Mouse (Mus musculus): ENCODE data around the gene Snx5. TPM values are rescaled to one million over a fixed set of nuclear protein-coding genes. Genes with fewer than 3 reads are reported as not detected.
A peak's percentile ranks its signal among the peaks of the same experiment; 100 is the strongest.

Gene Snx5
- total RNA-seq, 2 experiments from 2014 or later: 67.4 to 73.2 TPM

DNA sequence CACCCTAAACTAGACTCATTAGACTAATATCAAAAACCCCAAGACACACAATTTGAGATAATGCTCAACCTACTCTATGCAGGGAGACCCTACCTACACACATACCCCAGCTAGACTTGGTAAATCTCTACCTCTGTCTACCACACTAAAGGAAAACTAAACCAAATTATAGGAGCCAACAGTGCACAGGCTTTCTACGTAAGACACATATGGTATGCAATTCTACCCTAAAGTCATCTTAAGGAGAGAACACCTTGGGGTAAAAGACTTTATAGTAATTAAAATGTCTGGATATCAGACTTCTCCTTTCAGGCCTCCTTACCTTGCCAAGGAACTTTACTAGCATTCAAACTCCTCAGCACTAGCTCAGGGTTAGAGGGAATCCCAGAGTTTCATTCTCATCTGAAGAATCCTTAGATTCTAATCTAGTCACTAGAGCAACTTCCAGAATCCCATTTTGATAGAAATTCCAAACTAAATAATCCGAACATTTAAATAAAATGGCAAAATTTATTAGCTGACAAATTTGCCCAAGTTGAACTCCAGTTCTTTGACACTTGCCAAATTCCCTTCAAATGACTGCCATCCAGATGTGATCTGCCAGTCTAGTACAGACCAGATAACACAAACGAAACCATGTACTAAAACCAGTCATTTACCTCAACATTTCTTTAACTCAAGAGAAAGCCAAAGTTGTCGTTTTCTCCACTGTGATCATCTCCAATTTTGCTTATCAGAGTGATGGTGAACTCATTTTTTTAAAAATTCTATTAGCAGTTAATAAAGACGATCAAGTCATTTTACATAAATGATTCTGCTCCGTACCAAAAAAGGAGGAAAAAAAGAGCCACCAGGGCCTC is 2.0 kb downstream of the Snx5 start:
- DNase-seq (ENCODE audit: low spot score in 2 of 2): no peak

DNA sequence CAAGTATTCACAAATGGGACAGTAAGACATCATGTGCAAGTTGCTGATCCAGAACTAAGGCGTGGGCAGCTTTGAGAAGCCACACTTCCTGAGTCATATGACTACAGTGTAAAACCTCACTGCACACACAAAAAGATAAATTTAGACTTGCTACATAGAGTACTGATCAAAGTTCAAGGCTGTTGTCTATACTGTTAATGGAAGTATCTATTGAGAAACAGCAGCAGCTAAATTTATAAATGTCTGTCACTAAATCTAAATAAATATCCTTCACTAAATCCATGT is 3.0 kb downstream of the Snx5 start:
- DNase-seq (ENCODE audit: low spot score in 2 of 2): peak in 1 of 2 experiments; percentile 41

DNA sequence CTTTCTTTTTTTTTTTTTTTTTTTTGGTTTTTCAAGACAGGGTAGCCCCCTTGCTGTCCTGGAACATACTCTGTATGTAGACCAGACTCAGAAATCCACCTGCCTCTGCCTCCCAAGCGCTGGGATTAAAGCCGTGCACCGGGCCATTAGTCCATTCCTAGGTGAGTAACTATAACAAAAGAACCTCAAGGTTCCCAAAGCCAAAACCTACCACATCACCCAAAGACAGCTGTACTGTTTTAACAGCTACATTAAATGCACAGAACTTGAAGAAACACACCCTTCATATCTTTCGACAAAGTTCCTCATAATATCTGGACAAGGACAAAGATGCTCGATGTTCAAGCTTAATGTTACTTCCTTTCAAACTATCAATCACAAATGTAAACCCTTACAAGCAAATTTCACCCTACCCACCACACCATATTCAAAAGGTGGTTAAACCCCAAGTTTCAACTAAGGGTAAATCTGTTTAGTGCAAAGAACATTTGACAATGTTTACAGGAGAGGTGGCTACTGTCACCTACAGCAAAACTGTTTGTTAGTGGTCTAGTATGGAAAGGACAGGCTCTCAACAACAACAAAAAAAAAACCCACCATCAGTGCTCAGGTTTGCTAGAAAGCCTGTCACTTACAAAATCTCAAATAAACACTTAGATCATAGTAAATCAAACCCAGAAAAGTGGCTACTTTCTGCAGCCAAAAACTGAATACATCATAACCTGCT is 3.5 kb downstream of the Snx5 start:
- no peak for DNase-seq (ENCODE audit: low spot score in 2 of 2)

DNA sequence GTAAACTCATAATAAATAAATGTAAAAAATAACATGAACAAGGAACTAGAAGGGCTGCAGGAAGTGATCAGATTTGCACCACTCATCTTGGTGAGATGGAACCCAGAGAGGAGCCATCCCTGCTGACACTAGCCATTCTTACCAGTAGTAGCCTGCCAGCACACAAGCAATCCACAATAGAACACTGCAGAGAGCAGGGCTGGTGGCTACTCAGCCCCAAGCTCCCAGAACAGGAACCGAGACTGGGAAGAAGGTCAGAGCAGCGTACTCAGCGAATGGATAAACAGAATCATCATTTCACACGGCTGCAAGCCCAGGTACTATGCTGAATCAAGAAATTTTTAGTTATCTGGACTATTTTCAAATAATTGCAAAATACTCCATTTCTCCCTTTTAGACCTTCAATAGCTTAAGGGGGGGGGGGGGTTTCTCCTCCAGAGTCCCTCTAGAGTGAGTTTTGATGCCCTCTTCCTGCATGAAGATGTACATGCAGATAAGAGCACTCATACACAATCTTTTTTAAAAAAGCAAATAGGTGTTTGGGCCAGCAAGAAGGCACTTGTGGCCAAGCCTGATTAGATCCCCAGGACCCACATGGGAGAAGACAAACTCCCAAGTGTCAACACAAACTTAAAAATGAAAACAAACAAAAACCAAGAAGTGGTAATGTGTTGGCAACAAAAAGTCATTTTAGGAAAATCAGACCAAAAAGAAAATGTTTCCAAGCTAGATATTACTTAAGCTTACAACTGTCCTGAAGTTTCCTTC is 4.6 kb downstream of the Snx5 start:
- DNase-seq (ENCODE audit: low spot score in 2 of 2): no peak

DNA sequence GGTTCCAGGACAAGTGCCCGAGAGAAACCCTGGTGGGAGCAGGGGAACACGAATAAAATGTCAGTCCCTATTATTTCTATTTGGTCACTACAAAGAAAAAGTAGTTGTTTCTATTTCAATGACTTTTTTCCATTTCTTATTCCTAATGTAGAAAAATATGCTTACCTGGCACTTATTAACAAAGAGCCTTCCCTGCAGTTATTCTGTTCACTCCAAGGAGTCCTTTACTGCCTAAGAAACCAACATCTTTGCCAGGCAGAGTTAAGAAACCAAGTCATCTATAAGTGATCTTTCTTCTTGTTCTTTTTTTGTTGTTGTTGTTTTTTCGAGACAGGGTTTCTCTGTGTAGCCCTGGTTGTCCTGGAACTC is 5.6 kb downstream of the Snx5 start:
- DNase-seq (ENCODE audit: low spot score in 2 of 2): no peak

DNA sequence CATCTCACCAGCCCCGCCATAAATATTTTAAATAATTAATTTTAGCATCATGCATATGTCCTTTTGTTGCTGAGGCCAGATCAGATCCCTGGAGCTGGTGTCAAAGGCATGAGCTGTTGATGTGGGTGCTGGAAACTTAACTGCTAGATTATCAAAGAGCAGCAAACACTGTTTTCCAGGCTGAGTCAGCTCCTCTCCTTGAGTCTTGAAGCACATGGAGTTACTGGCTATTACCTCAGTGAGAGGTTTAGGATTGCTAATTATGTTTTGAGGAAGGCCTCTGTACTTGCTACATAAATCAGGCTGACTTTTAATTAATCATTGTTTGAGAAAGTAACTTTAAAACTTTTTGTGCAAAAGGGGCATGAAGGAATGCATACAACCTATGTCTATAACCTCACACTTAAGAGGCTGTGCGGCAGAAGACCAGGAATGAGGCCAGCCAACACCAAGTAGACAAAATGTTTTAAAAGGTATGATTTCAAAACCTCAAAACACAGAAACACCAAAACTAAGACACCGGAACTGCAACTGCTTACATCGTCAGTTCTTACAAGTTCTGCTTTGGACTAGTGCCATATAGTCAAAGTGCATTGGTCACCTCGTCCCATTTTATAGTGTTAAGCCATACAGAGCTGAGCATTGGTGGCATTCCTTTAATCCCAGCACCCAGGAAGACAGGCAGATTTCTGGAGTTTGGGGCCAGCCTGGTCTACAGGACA is 6.1 kb downstream of the Snx5 start:
- DNase-seq (ENCODE audit: low spot score in 2 of 2): no peak

DNA sequence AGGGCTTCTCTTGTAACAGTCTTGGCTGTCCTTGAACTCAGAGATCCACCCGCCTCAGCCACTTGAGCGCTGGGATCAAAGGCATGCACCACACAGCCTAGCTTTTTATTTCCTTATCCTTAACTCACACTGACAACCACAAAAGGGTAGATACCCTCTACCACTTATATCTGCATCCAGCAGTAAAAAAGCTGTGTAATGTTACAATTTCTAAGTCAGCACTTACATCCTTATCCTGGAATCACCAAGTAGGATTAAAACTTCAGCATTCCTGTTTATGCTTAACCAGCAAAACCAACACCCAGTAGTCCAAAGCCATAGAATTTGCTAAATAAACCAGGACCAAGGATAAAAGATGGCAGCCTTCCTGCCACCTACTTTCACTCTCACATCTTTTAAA is 7.9 kb downstream of the Snx5 start:
- DNase-seq (ENCODE audit: low spot score in 2 of 2): no peak

DNA sequence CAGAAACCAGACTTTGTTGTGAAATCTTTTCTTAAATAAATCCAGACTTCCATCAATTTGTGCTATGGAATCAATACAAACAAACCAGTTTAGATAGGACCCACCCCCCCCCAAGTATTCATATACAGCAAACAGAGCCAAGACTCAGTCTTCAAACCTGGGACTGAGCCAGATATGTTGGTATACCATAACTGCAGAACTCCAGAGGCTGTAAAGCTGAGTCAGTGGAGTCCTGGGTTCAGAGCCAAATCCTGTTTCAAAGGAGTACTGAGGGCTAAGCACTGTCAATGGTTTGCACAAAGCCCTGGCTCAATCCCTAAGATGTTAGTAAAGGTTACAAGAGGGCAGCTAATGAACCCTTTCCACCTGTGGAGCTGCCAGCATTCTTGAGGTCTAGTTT is 20.6 kb downstream of the Snx5 start:
- DNase-seq (ENCODE audit: low spot score in 2 of 2): no peak

DNA sequence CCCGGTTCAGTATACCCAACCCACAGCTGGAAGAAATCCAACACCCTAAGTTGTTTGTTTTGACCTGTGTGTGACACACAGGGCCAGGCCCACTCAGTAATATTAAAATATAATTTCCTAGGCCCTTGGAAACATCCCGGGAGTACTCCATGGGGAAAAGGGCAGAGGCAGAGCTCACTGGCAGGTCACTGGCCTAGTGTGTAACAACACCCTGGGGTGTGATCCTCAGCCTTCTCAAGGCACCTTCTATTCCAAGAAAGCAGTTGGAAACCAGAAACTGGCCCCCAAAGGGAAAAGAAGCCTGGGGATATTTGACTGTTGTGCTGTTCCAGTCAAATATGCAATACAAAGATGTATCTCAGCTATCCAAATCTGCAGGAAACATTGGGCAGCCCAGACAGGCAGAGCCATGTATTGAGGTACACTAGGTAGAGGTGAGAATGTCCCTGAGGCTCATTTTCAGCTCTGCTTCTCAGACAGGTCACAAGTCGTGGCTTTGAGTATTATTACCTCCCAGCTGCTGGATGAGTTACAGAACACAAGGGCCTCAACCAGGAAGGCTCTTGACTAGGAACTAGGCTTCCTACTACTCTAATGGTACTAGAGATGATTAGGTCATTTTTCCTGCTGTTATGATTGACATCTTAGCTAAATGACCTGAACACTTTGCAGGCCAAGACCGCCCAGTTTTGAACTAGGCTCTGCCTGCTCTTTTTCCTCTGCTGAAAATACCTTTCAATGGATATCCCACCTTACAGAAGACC is 21.9 kb downstream of the Snx5 start:
- no peak for DNase-seq (ENCODE audit: low spot score in 2 of 2)

DNA sequence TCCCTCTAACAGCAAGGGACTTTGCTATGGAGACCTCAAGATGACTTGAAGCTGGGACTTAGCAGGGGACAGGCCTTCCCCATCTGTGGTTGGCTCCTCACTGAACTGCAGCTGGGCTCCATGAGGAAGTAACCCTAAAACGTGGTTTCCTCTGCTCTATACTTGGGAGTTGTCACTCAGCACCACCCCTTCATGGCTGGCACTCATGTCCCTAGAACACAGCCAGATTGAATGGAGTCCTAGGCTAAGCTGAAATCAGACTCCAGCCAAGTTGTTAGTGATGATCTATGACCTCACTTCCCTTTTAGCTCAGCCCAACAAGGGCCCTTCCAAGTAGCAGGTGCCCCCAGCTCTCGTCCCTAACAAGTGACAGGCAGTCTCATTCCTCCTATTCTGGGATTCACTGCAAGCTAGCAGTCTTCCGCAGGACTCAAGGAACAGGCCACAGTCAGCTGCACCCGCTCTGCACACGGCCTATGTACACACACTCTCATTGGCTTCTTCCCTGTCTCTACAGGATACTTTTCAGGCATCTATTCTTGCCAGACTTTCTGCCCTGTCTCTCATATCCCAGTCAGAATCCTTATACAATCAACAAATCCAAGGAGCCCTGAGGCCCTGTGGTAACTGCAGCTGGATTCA is 23.2 kb downstream of the Snx5 start:
- DNase-seq (ENCODE audit: low spot score in 2 of 2): no peak

DNA sequence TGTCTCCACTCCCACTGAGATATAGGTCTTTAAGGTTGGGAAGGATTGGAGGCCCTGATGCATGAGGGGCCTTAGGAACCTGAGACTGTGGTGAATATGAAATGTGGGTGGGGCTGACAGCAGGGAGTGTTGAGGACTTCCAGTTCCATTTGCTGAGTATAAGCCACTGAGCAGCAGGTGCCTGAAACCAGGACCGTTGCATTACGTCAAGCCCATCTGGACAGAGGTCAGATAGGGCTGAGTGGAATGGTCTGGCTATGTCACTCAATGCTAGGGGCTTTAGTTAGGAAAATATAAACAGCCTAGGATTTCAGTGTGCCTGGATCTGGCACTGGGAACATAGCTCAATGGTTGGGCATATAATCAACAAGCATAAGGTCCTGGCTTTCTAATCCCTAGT is 24.4 kb downstream of the Snx5 start:
- DNase-seq (ENCODE audit: low spot score in 2 of 2): no peak

DNA sequence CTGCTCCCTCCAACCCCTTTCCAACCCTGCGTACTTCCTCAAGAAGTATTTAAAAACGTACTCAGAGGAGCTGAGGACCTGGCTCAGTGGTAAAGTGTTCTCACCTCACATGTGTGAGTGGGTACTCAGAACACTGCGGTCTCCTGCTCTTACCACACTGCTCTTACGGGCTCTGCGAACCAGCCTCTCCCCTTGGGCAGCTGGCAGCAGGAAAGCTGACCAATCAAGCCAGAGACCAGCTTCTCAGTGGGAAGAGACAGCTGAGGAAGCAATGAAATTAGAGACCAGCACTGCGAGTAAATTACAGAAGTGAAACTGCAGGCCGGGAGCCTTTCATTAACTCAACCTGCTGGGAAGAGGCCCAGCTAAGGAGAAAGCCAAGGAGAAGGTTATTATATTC is 25.2 kb downstream of the Snx5 start:
- DNase-seq (ENCODE audit: low spot score in 2 of 2): no peak

DNA sequence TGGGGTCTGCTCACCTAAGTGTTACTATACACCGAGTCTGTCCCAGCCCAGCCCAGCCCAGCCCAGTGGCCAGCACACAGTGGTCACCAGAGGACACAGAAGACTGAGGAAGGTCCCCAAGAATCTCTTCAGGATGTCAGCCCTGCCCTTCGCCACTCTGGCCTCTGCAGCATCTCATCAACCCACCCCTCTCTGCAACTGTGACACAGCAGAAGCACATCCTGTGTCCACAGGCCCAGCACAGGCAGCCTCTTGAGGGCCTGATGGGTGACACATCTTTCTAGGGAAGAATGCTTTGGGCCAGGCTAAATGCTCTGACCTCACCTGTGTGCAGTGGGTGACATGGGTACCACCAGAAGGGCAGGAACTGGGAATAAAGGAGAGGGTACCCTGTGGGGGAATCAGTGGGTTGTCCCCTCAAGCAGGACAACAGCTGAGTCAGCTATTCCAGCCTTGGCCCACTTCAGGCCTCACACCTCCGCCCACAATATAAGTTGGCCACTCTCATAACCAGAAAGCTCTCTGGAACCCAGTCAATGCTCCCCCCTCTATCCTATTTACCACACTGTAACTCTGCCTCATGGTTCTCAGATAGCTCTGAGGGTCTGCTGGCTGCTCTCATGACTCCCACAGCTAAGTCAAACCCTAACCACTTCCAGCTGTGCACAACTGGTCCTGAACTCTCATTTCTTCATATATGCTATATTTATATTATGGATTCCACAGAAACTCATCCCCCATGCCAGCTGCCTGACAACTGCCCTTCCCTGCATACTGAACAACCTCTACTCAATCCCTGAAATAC is 30.4 kb downstream of the Snx5 start:
- no peak for DNase-seq (ENCODE audit: low spot score in 2 of 2)

DNA sequence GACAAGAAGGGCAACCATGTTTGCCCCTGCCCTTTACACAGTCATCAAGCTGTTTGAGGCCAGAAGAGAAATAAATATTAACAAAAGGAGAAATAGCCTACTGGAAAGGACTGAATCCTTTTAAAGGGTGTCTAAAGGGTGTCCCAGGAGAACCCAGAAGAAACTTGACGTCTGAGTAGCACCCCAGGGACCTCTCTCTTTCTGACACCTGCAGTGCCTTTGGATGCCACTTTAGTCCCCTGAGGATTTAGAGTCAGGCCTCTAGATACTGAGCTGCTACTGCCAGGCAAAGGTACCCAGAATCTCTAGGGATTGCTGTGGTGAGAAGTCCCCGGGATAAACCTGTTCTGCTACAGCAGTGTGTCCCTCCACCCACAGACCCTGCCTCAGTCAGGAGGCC is 31.4 kb downstream of the Snx5 start:
- DNase-seq (ENCODE audit: low spot score in 2 of 2): no peak

DNA sequence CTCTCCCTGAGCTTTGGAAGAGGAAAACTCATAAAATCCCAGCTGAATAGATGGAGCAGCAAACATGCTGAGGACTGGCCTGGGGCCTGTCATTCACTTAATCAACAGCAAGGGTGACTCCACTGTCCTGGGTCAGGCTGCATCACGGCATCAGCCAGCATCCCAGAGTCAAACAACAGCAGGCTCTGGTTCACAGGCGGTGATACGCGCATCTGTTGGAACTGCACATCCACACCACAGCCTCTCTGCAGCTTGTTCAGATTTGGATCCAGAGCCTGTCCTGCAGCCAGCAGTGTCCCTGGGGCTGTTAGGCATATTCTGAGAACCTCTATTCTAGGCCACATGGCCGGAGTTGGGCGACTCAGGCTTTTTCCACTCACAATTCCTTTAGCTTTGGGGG is 32.4 kb downstream of the Snx5 start:
- no peak for DNase-seq (ENCODE audit: low spot score in 2 of 2)

DNA sequence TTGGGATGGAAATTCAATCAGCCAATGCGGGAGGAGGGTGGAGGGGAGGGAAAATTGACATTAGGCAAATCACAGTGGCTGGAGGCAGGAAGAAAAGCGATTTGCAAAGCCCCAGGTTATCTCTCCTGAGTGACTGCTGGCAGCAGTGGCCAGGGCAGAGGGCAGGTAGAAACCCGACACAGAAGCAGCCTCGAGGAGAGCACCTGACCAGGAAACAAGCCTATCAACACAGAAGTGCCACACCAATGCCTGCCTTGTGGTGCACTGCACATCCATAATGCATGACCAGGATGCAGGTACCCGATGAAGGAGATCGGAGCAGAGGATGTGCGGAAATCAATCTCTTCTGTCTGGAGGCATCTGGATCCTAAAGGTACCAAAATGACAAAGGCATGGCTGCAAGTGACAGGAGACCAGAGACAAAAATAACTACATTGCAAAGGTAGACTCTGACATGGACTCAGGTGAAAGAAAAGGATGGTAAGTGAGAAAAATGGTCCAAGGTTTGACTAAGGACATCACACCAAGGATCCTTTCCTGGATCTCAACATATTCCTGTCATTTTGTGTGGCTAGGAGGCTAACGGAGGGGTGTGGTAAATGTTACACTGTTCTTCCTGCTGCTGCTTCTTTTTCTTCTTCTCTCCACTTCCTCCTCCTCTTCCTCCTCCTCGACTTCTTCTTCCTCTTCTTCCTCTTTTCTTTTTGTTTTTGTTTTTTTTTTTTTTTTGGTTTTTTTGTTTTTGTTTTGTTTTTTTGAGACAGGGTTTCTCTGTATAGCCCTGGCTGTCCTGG is 33.7 kb downstream of the Snx5 start:
- DNase-seq (ENCODE audit: low spot score in 2 of 2): no peak

DNA sequence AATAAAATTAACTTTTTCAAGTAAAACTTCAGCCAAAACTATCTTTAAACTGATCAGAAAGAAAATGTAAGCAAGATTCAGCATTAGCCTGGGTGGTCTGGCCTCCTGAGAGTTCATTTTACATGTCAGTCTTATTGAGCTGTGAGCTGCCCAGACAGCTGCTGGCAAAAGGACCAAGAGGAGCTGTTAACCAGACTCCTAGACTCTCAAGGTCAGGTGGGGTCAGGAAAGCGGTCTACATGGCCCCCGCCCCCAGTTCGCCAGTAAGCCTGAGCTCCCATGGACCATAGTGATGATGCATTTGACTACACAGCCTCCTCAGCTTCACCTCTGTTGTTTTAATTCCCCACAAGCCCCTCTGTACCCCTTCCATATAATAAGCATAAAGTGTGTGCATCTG is 34.9 kb downstream of the Snx5 start:
- no peak for DNase-seq (ENCODE audit: low spot score in 2 of 2)

DNA sequence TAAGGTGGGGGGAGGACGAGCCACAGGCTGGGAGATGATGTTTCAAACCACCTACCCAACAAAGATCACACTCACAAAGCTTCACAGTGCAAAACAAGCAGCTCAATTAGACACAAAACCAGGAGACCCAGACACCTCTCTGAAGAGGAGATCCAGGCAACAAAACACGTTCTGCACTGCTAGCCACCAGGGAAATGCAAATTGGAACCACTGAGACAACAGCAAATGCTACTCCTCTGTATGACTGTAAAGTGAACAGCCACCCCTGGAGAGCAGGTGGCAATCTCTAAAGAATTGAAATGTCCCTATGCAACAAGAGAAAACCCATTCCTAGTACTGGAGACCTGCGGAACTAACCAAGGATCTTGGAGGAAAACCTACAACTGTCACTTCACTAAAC is 37.2 kb downstream of the Snx5 start:
- DNase-seq (ENCODE audit: low spot score in 2 of 2): no peak

DNA sequence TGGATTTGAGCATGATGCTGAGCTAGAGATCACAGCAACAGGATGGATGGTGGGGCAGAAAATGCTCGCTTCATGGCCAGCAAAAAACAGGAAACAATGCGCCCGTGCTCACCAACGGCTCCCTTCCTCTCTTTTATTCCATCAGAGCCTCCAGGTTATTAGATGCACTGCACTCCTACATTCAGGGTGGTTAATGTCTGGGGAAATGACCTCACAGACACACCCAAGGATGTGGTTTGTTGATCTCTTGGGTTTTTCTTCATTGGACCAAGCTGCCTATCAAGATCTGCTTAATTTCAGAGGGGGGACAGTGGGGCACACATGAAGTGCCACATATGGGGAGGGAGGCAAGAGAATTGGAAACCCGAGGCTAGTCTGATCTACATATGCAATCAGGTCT is 39.6 kb downstream of the Snx5 start:
- no peak for DNase-seq (ENCODE audit: low spot score in 2 of 2)

Measured in layer of hippocampus, adult 18-20 months (tissue).